Mouse (Mus musculus): ENCODE measurements around the gene Tmem208.

- TF ChIP-seq CTCF (IDR thresholded peaks at IDR 0.05; ENCODE audit: borderline replicate concordance, control insufficient read depth, extremely low read depth, insufficient read depth, low read length, poor library complexity) (no peak), POLR2A (IDR thresholded peaks at IDR 0.05; ENCODE audit: control insufficient read depth, extremely low read depth, insufficient read depth, low read length, poor library complexity) (no peak)
Observed at GRCm38 (mm10) chr8:105361751-105362702, 35.9 kb downstream of the Tmem208 start.

All from thymus, adult 2 months (tissue).